Mouse (Mus musculus) lung, postnatal 25 days (tissue): ENCODE results near the gene Gm16405.
"Not testable (repeated sequence)": the region's sequence is repeated elsewhere in the genome, so short reads cannot be mapped to it uniquely, and the experiment has no call there.

Experiments
- DNase-seq: peaks from one replicate; pipeline ENCODE4 v3.0.0; 2022; ENCODE audit warnings: low spot score

The Gm16405 gene

DNA sequence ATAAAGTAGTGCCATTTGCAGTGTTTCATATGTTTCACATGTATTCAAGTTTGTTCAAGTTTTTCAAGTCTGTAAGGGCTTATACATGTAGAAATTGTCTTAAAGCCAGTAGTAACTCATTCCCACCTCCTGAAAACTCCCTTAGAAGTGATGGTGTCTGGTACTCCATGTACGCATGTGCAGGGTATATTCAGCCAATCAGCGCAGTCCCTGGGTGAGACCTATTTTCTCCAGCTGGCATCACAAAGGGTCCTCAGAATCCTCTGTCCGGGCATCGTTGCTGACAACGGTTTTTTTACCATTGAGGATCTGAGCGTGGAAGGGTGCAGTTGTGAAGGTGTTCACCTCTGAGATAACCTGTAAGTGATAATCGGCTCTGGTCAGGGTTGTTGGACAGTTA is at the start of gene Gm16405:
Gene Gm16405, plus strand, starts transcription at position 301 of the 400 bp plus-strand sequence.
- not testable (repeated sequence) for DNase-seq
